In the genomic region with DNA sequence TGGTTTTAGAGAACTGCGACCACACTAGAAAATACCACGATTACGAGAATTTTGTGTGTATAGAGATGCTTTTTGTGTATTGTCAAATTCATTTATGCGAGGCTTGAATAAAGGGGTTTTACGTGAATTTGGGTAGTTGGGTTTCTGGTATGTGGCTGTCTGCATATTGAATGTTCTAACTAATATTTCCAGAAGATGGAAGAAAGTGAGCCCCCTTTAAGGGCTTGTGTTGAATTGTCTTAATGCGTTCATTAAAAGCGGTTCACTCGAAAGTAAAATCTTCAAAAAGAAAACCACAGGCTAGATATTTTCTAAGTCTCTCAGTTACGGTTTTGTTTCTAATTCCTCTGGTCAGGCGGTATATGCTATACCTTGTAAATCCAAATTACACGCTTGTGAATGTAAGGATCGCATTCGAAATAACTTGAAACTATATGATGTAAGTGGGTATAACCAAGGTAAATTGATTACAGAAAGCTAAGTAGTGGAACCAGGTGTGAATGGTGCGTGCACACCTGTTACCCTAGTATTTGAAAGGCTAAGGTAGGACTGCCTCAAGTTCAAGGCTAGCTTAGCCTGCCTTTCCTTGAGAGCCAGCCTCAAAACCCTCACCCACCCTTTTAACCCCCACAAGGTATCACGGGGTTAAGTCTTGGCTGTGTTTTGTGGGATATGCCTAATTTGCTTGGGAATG, we compare ENCODE assay signal across 8 mouse cellular contexts. TPM values are rescaled to one million over a fixed set of nuclear protein-coding genes. Genes with fewer than 3 reads are reported as not detected.
A peak's percentile ranks its signal among the peaks of the same experiment; 100 is the strongest.
DNase-seq lines count a peak whose midpoint lies in the region; TF ChIP-seq lines count a peak whose summit lies in the region.

No protein-coding gene starts in this region.

- H3K27ac ChIP-seq in left cerebral cortex, adult 2 months, result peak overlapping the region; percentile 95
- peak overlapping the region; percentile 100 for H3K27ac ChIP-seq in embryonic facial prominence, embryonic 10.5 days (replicated peaks)

- H3K4me3 ChIP-seq in left cerebral cortex, adult 2 months, result peak overlapping the region; percentile 95
- peak overlapping the region; percentile 100 for H3K4me3 ChIP-seq in embryonic facial prominence, embryonic 10.5 days

- 6% methylated on average over 15 of the region's 15 CpGs for WGBS in embryonic facial prominence, embryonic 10.5 days

- peaks cover 47% of the 10 kb centered on the region for H3K36me3 ChIP-seq in embryonic facial prominence, embryonic 10.5 days (replicated peaks)

- no peak for DNase-seq in left cerebral cortex, adult 2 months (ENCODE audit: extremely low spot score in 1 of 2, low spot score in 2 of 2)
- DNase-seq in left cerebral cortex, postnatal 4 days, result no peak
- DNase-seq in embryonic facial prominence, embryonic 10.5 days (ENCODE audit: low spot score), result no peak
- peak; percentile 60 for DNase-seq in induced T-regulatory cell, adult 2 months (ENCODE audit: low read depth)
- peak; percentile 40 for DNase-seq in naive thymus-derived CD4-positive, alpha-beta T cell, adult 2 months (ENCODE audit: low read depth)
- no peak for DNase-seq in c-Kit-positive CD71-positive TER-119-positive erythroid progenitor cells, embryonic 14.5 days (ENCODE audit: low spot score)
- DNase-seq in spleen, adult 18-20 months, result no peak
- no peak for DNase-seq in frontal cortex, postnatal 36 days (ENCODE audit: low spot score in 2 of 2)

- TF ChIP-seq CTCF in left cerebral cortex, adult 2 months (IDR thresholded peaks at IDR 0.05), result no peak

- no peaks in the 10 kb centered on the region for H3K9me3 ChIP-seq in embryonic facial prominence, embryonic 10.5 days

- H3K4me1 ChIP-seq in embryonic facial prominence, embryonic 10.5 days, result peaks cover 19% of the 10 kb centered on the region

- H3K27me3 ChIP-seq in embryonic facial prominence, embryonic 10.5 days (replicated peaks; ENCODE audit: low read depth, poor library complexity, severe bottlenecking), result no peaks in the 10 kb centered on the region

- intact Hi-C loops in left cerebral cortex, adult 2 months (cut with DNase I), result no loop called here
- intact Hi-C loops in left cerebral cortex, postnatal 4 days (cut with DNase I), result loop anchor here (10.0 kb wide), 1 partner anchor 56 kb away; no protein-coding TSS in a partner anchor

RNA-seq across cellular contexts. Expression of gene Hnrnpa3, which starts 1.3 kb away (rescaled TPM):
- 100 to 1,000 TPM; 282 to 308 TPM for total RNA-seq in left cerebral cortex, adult 2 months (2021)
- 100 to 1,000 TPM; 456 to 465 TPM for total RNA-seq in left cerebral cortex, postnatal 4 days (2021)
- 364 and 384 TPM in 2 replicates for polyA plus RNA-seq in embryonic facial prominence, embryonic 10.5 days (2016; fragmentation: Nextera tagmentation; extraction: Ambion mirVana)

RNA-seq across cellular contexts. Expression of gene Nfe2l2, which starts 44.0 kb away (rescaled TPM):
- 10 to 100 TPM; 11.3 to 13.1 TPM for total RNA-seq in left cerebral cortex, adult 2 months (2021)
- 1 to 10 TPM; 8.8 to 9.2 TPM for total RNA-seq in left cerebral cortex, postnatal 4 days (2021)
- polyA plus RNA-seq in embryonic facial prominence, embryonic 10.5 days (2016; fragmentation: Nextera tagmentation; extraction: Ambion mirVana), result 33.0 and 33.7 TPM in 2 replicates

Comparison
In these comparisons a context has a peak if more than half of its experiments do, and no peak if none do; other contexts are left out.
1. DNase-seq: peak in induced T-regulatory cell, adult 2 months (single experiment) and naive thymus-derived CD4-positive, alpha-beta T cell, adult 2 months (single experiment); none in left cerebral cortex, adult 2 months (0 of 2), left cerebral cortex, postnatal 4 days (single experiment), embryonic facial prominence, embryonic 10.5 days (single experiment), c-Kit-positive CD71-positive TER-119-positive erythroid progenitor cells, embryonic 14.5 days (single experiment), spleen, adult 18-20 months (0 of 2) and frontal cortex, postnatal 36 days (0 of 2).